Mouse (Mus musculus): Measurements from ENCODE around the gene Timm22. TPM values are rescaled to one million over a fixed set of nuclear protein-coding genes. Genes with fewer than 3 reads are reported as not detected.

The Timm22 gene
- polyA plus RNA-seq (2015; fragmentation: Nextera tagmentation; extraction: Ambion mirVana) = 57.5 and 58.5 TPM in 2 replicates

DNA sequence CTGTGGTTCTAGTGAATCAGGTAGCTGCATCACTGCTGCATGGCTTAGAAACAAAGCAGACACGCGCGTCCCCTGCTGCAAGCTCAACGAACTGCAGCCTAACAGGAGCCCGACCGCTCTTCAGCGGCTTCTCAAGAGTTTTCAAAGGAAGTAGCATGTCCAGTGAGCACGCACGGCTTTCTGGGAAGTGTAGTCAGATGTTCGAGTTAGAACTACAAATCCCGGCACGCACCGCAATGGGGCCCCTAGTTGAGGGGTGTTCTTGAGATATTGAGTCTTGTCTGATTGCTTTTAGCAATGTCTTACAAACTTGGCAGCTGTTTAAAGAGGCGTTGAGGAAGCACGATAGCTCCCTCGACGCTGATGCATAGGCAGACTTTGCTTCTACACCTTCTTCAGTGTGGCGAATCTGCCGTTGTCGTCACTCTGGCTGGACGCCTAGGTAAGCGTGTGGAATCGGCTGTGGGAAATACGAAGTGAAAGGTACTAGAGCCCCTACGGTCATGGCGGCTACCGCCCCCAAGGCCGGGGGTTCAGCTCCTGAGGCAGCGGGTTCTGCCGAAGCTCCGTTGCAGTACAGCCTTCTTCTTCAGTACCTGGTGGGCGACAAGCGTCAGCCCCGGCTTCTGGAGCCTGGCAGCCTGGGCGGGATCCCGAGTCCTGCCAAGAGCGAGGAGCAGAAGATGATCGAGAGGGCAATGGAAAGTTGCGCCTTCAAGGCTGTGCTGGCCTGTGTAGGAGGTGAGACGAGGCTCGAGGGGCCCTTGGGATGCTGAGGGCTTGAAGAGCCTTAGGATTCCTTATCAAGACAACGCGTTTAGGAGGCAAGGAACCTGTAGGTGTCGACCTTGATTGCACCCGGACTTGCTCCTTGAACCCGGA lies at the start of gene Timm22:
Gene Timm22, plus strand, starts transcription at position 251 of the 882 bp plus-strand sequence.

DNA sequence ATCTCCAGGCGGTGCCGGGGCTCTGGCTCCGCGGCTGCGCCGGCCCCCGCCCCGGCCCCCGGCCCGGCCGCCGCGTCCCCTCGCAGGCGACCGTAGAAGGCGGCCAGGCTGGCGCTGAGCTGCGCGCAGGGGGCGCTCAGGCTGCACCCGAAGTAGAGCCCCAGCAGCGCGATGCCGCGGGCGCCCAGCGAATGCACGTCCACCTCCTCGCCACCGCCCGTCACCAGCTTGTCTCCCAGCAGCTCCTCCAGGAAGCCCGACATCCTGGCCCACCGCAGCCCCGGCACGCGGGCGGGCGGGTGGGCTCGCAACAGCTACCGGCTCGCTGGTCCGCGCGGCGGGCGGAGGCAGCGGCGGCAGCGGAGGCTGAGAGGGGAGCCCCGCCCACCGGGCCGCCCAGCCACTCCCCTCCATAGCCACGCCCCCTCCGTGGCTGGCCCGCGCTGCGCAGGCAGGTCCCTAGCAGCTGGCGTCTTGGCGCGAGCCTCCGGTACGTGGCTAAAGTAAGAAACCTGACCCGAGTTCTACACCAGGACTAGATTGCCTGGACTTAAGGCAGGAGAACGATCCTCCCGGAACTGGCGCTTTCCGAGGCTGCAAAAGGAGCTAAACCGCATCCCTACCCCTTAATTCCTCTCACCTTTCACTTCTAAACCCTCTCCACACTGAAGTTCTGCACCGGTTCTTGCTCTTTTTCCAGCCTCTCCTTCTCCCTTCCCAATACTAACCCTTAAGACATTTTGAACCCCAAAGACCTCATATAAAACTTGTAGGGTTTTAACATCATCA lies 7.8 kb upstream of the Timm22 start, which contains the start of gene Nxn:
Gene Nxn, minus strand, starts transcription at position 343 of the 789 bp plus-strand sequence.

Other genes starting within 250 kb of the Timm22 start
- 18.7 and 20.9 TPM in 2 replicates for gene Vps53, start 227.3 kb upstream of the Timm22 start, polyA plus RNA-seq (2015; fragmentation: Nextera tagmentation; extraction: Ambion mirVana)
- 4.2 and 6.0 TPM in 2 replicates for gene Fam57a, start 227.3 kb upstream of the Timm22 start, polyA plus RNA-seq (2015; fragmentation: Nextera tagmentation; extraction: Ambion mirVana)
- gene Dbil5, start 189.3 kb upstream of the Timm22 start, polyA plus RNA-seq (2015; fragmentation: Nextera tagmentation; extraction: Ambion mirVana) = 0.23 and 1.0 TPM in 2 replicates
- 9.4 and 9.9 TPM in 2 replicates for gene Gemin4, start 189.3 kb upstream of the Timm22 start, polyA plus RNA-seq (2015; fragmentation: Nextera tagmentation; extraction: Ambion mirVana)
- 18.3 and 18.8 TPM in 2 replicates for gene Mrm3, start 163.2 kb upstream of the Timm22 start, polyA plus RNA-seq (2015; fragmentation: Nextera tagmentation; extraction: Ambion mirVana)
- 65.4 and 68.0 TPM in 2 replicates for gene Glod4, start 163.2 kb upstream of the Timm22 start, polyA plus RNA-seq (2015; fragmentation: Nextera tagmentation; extraction: Ambion mirVana)
- 7.2 and 8.4 TPM in 2 replicates for gene Nxn, start 7.8 kb upstream of the Timm22 start, polyA plus RNA-seq (2015; fragmentation: Nextera tagmentation; extraction: Ambion mirVana)
- gene Abr, start 215.4 kb downstream of the Timm22 start, polyA plus RNA-seq (2015; fragmentation: Nextera tagmentation; extraction: Ambion mirVana) = 8.8 and 11.9 TPM in 2 replicates